Mouse (Mus musculus) heart, adult 2 months (tissue): ENCODE data around the gene Pik3r5. TPM values are rescaled to one million over a fixed set of nuclear protein-coding genes. Genes with fewer than 3 reads are reported as not detected.

Source experiments
- DNase-seq, 2 experiments: peaks; one replicate each; pipeline ENCODE4 v3.0.0; 2021
- H3K27ac ChIP-seq: fragments of 200-600 bp; 2 replicates; pipeline ENCODE4 v1.8.1; 2022
- H3K27me3 ChIP-seq: fragments of 200-500 bp; 2 replicates; pipeline ENCODE4 v1.6.1; 2012; ENCODE audit warnings: mild to moderate bottlenecking, low read length, inconsistent platforms, mixed read lengths; ENCODE audit not compliant: control insufficient read depth, insufficient read depth
- H3K36me3 ChIP-seq: fragments of 200-500 bp; 2 replicates; pipeline ENCODE4 v1.6.1; 2012; ENCODE audit warnings: low read length, inconsistent platforms; ENCODE audit not compliant: control insufficient read depth, insufficient read depth
- H3K4me1 ChIP-seq: fragments of 200-500 bp; 2 replicates; pipeline ENCODE4 v1.6.1; 2011; ENCODE audit warnings: low read length; ENCODE audit not compliant: control insufficient read depth, insufficient read depth
- H3K4me3 ChIP-seq: fragments of 200-600 bp; 2 replicates; pipeline ENCODE4 v1.8.1; 2022
- H3K79me2 ChIP-seq: fragments of 200-500 bp; replicated peaks from 2 replicates; pipeline ENCODE4 v1.6.1; 2012; ENCODE audit warnings: mild to moderate bottlenecking, inconsistent platforms, low read length, moderate library complexity, mixed read lengths; ENCODE audit not compliant: control insufficient read depth, insufficient read depth
- H3K9ac ChIP-seq: fragments of 200-500 bp; 2 replicates; pipeline ENCODE4 v1.6.1; 2012; ENCODE audit warnings: low read depth, mild to moderate bottlenecking, control low read depth, inconsistent platforms, low read length, mixed read lengths
- CTCF ChIP-seq: fragments of 200-600 bp; IDR thresholded peaks from 2 replicates; pipeline ENCODE4 v1.8.1; 2022; ENCODE audit warnings: antibody characterized with exemption, mild to moderate bottlenecking, moderate library complexity
- EP300 ChIP-seq: fragments of 200-500 bp; IDR thresholded peaks from 2 replicates; pipeline ENCODE4 v1.6.1; 2011; ENCODE audit warnings: low read depth, low read length, control low read depth; ENCODE audit not compliant: insufficient read depth
- POLR2A ChIP-seq: fragments of 200-500 bp; IDR thresholded peaks from 2 replicates; pipeline ENCODE4 v1.6.1; 2011; ENCODE audit warnings: mild to moderate bottlenecking, low read depth, low read length, control low read depth; ENCODE audit not compliant: insufficient read depth
- WGBS: fragments of 180-500 bp; shearing (Covaris S2); methylation state at CpG from one replicate; pipeline ENCODE4 v1.1.7; 2018; 5-methylcytosine and 5-hydroxymethylcytosine counted together
- intact Hi-C: fragments of 180-260 bp; cut with DNase I; formaldehyde crosslinking; loops from one replicate; pipeline ENCODE4 v1.15.1; 2025
- polyA plus RNA-seq: library from polyadenylated mRNA; depleted of rRNA; stranded (reverse); fragments of >200 nt; gene quantifications from 2 replicates; pipeline ENCODE4 v1.2.3, GENCODE M21; 2012
- total RNA-seq, 2 experiments: library from RNA; stranded (reverse); gene quantifications; 2 replicates each; pipeline ENCODE4 v1.2.3; 2021

The Pik3r5 gene
- total and polyA plus RNA-seq, 3 experiments, result 0.84 to 2.9 (median 1.3) TPM

GRCm38 (mm10) chr11:68398891-68399547 lies 32.9 kb upstream of the Pik3r5 start:
- Histone ChIP-seq H3K4me1 (no peaks in the 10 kb centered on the region; the same call in 1 of the 2 replicates), H3K4me3 (peak overlapping the region; percentile 66), H3K79me2 (no peaks in the 10 kb centered on the region), H3K9ac (peak overlapping the region; percentile 56), H3K27ac (peak overlapping the region; percentile 4), H3K36me3 (no peaks in the 10 kb centered on the region), H3K27me3 (no peaks in the 10 kb centered on the region)
- no peak for TF ChIP-seq CTCF
- TF ChIP-seq POLR2A, result no peak
- no peak for TF ChIP-seq EP300
- 30% methylated on average over 24 of the region's 24 CpGs for WGBS
- intact Hi-C loops, result loop anchor here (10.0 kb wide), 1 partner anchor 114 kb away; no protein-coding TSS in a partner anchor
- no peak for DNase-seq

- H3K9ac ChIP-seq, result peak overlapping the region; percentile 56
- H3K27ac ChIP-seq, result peak overlapping the region; percentile 4
- intact Hi-C loops, result loop anchor here (10.0 kb wide), 1 partner anchor 115 kb away; no protein-coding TSS in a partner anchor
- peak overlapping the region; percentile 66 for H3K4me3 ChIP-seq
- DNase-seq, result peak in 1 of 2 experiments; percentile 33
- H3K36me3 ChIP-seq, result no peaks in the 10 kb centered on the region
- H3K4me1 ChIP-seq, result no peaks in the 10 kb centered on the region; the same call in 1 of the 2 replicates
- no peaks in the 10 kb centered on the region for H3K79me2 ChIP-seq
- no peaks in the 10 kb centered on the region for H3K27me3 ChIP-seq
- TF ChIP-seq CTCF (no peak), EP300 (no peak), POLR2A (no peak)
- under 1% methylated on average over 47 of the region's 47 CpGs for WGBS
Measured at GRCm38 (mm10) chr11:68399548-68400020, 32.3 kb upstream of the Pik3r5 start.

GRCm38 (mm10) chr11:68400021-68400671 lies 31.8 kb upstream of the Pik3r5 start:
- H3K27me3 ChIP-seq, result no peaks in the 10 kb centered on the region

DNA sequence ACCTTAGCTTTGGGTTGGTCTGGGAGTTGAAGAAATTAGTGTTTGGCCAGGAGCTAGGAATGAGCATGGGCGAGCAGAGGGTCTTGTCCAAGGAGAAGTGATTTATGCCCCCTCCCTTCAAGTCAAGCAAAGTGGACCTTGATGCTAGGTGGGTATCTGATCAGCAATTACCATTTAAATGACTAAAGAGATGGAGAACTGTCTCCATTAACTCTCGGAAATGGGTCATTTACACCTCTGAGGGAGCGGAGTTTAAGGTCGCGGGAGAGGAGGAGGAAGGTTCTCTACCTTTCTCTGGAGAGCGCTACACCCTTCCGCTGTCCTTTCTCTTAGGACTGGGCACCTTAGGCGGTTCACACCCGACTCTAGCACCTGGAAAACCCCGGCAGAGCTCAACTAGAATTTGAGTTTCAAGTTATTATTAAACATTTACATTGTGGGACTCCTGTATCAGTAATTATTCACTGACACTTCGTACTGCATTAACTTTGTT lies 31.1 kb upstream of the Pik3r5 start, which contains the start of gene Ntn1:
TSS of gene Ntn1 (minus strand) at position 97 of the 493 bp plus-strand sequence.
- H3K9ac ChIP-seq, result peak within 1 kb of the TSS; percentile 56
- H3K27ac ChIP-seq, result peak within 1 kb of the TSS; percentile 4
- intact Hi-C loops, result no loop called here
- WGBS, result 49% methylated on average over 11 of the region's 11 CpGs
- TF ChIP-seq POLR2A, result no peak
- no peak for TF ChIP-seq CTCF
- no peak for TF ChIP-seq EP300
- H3K36me3 ChIP-seq, result no peaks in the 10 kb centered on the region
- no peaks in the 10 kb centered on the region for H3K27me3 ChIP-seq
- H3K4me3 ChIP-seq, result peak within 1 kb of the TSS; percentile 66
- no peaks in the 10 kb centered on the region; the same call in 1 of the 2 replicates for H3K4me1 ChIP-seq
- H3K79me2 ChIP-seq, result no peaks in the 10 kb centered on the region
- no peak for DNase-seq

More at GRCm38 (mm10) chr11:68400021-68400671, 31.8 kb upstream of the Pik3r5 start:
- Histone ChIP-seq H3K9ac (peak overlapping the region; percentile 53), H3K79me2 (no peaks in the 10 kb centered on the region), H3K4me3 (peak overlapping the region; percentile 66), H3K36me3 (no peaks in the 10 kb centered on the region), H3K27ac (peak overlapping the region; percentile 4; the same call in 1 of the 2 replicates), H3K4me1 (no peaks in the 10 kb centered on the region; the same call in 1 of the 2 replicates)
- peak; percentile 66 to 68 for DNase-seq
- TF ChIP-seq POLR2A (no peak), CTCF (peak; percentile 62)
- 2% methylated on average over 57 of the region's 57 CpGs for WGBS
- intact Hi-C loops, result no loop called here

DNA sequence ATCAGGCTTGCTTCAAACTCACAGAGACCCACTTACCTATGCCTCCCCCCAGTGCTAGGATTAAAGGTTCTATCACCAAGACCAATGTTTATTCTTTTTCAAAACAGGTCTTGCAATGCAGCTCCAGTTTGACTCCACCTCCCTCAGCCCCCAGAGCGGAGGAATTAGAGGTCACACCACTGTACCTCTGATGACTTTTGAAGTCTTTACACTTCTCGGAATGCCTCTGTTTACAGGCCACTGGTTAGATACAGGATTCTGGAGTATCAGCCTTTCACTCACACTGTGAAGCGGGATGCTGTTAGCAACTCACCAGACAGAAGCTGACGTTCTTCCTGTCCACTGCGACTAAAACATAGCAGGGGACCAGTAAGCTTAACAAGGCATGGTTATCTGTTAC lies 30.5 kb upstream of the Pik3r5 start:
- 62% methylated on average over 5 of the region's 5 CpGs for WGBS
- Histone ChIP-seq H3K27me3 (no peaks in the 10 kb centered on the region), H3K79me2 (no peaks in the 10 kb centered on the region), H3K4me1 (no peaks in the 10 kb centered on the region; the same call in 1 of the 2 replicates), H3K9ac (no peak overlapping the region), H3K27ac (no peak overlapping the region), H3K4me3 (no peak overlapping the region), H3K36me3 (no peaks in the 10 kb centered on the region)
- intact Hi-C loops, result no loop called here
- no peak for TF ChIP-seq POLR2A
- TF ChIP-seq EP300, result no peak
- no peak for TF ChIP-seq CTCF
- no peak for DNase-seq
